Mouse (Mus musculus) neural tube, embryonic 15.5 days (tissue): ENCODE results near the gene Elmo3. TPM values are rescaled to one million over a fixed set of nuclear protein-coding genes. Genes with fewer than 3 reads are reported as not detected.

Experiments
- ATAC-seq: fragments of 200-750 bp; cut with Nextera tagmentation; 2 replicates; pipeline ENCODE4 v1.8.0; 2017; ENCODE audit warnings: mild to moderate bottlenecking, moderate TSS enrichment, moderate library complexity; ENCODE audit not compliant: low FRiP score
- H3K27ac ChIP-seq: fragments of 300-500 bp; sonication (generic); replicated peaks from 2 replicates; pipeline ENCODE4 v1.5.1; 2015; ENCODE audit warnings: mild to moderate bottlenecking, inconsistent platforms
- H3K27me3 ChIP-seq: fragments of 300-500 bp; sonication (generic); replicated peaks from 2 replicates; pipeline ENCODE4 v1.6.1; 2015; ENCODE audit warnings: inconsistent platforms
- H3K36me3 ChIP-seq: fragments of 300-500 bp; sonication (generic); 2 replicates; pipeline ENCODE4 v1.6.1; 2015; ENCODE audit warnings: inconsistent platforms
- H3K4me1 ChIP-seq: fragments of 300-500 bp; sonication (generic); 2 replicates; pipeline ENCODE4 v1.6.1; 2015; ENCODE audit warnings: inconsistent platforms
- H3K4me2 ChIP-seq: fragments of 300-500 bp; sonication (generic); 2 replicates; pipeline ENCODE4 v1.6.1; 2015; ENCODE audit warnings: inconsistent platforms, mild to moderate bottlenecking, moderate library complexity
- H3K4me3 ChIP-seq: fragments of 300-500 bp; sonication (generic); replicated peaks from 2 replicates; pipeline ENCODE4 v1.5.1; 2015; ENCODE audit warnings: mild to moderate bottlenecking, inconsistent platforms
- H3K9ac ChIP-seq: fragments of 300-500 bp; sonication (generic); replicated peaks from 2 replicates; pipeline ENCODE4 v1.6.1; 2015; ENCODE audit warnings: mild to moderate bottlenecking, inconsistent platforms
- H3K9me3 ChIP-seq: fragments of 300-500 bp; sonication (generic); replicated peaks from 2 replicates; pipeline ENCODE4 v1.6.1; 2016; ENCODE audit warnings: inconsistent platforms
- WGBS: fragments of 180-500 bp; shearing (Covaris S2); methylation state at CpG from one replicate; pipeline ENCODE4 v1.1.7; 2015; ENCODE audit warnings: mixed read lengths; 5-methylcytosine and 5-hydroxymethylcytosine counted together
- polyA plus RNA-seq: library from polyadenylated mRNA; unstranded; fragments of >200 nt; fragmentation: Nextera tagmentation; extraction: Ambion mirVana; gene quantifications from 2 replicates; pipeline ENCODE4 v1.2.1, GENCODE M21; 2015

Gene Elmo3
- polyA plus RNA-seq, 1 experiment from 2014 or later, result 1.1 TPM

GRCm38 (mm10) chr8:105266775-105267174 lies 38.6 kb upstream of the Elmo3 start:
- Histone ChIP-seq H3K4me3 (no peak overlapping the region), H3K27me3 (peaks cover 91% of the 10 kb centered on the region), H3K4me2 (peak overlapping the region; percentile 3; the same call in 1 of the 2 replicates), H3K9me3 (no peaks in the 10 kb centered on the region), H3K36me3 (no peaks in the 10 kb centered on the region), H3K9ac (no peak overlapping the region), H3K27ac (no peak overlapping the region), H3K4me1 (peaks cover 56% of the 10 kb centered on the region)
- ATAC-seq, result no peak
- WGBS, result 13% methylated on average over 13 of the region's 13 CpGs

- peak overlapping the region; percentile 54 for H3K4me3 ChIP-seq
- H3K9ac ChIP-seq, result peak overlapping the region; percentile 54
- no peaks in the 10 kb centered on the region for H3K9me3 ChIP-seq
- no peaks in the 10 kb centered on the region for H3K36me3 ChIP-seq
- ATAC-seq, result peak; percentile 89
- peaks cover 56% of the 10 kb centered on the region for H3K4me1 ChIP-seq
- H3K27ac ChIP-seq, result peak overlapping the region; percentile 82
- WGBS, result 3% methylated on average over 65 of the region's 65 CpGs
- peak overlapping the region; percentile 80 for H3K4me2 ChIP-seq
- H3K27me3 ChIP-seq, result peaks cover 95% of the 10 kb centered on the region
Observed at GRCm38 (mm10) chr8:105268342-105269074, 36.9 kb upstream of the Elmo3 start.

GRCm38 (mm10) chr8:105269075-105269458 lies 36.3 kb upstream of the Elmo3 start:
- Histone ChIP-seq H3K4me3 (peak overlapping the region; percentile 54), H3K36me3 (no peaks in the 10 kb centered on the region), H3K9me3 (no peaks in the 10 kb centered on the region), H3K9ac (peak overlapping the region; percentile 54), H3K4me2 (peak overlapping the region; percentile 80), H3K27me3 (peaks cover 95% of the 10 kb centered on the region), H3K4me1 (peaks cover 52% of the 10 kb centered on the region), H3K27ac (peak overlapping the region; percentile 82)
- WGBS, result 1% methylated on average over 10 of the region's 10 CpGs
- peak; percentile 6; the same call in 1 of the 2 replicates for ATAC-seq

GRCm38 (mm10) chr8:105269461-105269947 lies 35.9 kb upstream of the Elmo3 start, which contains the start of gene Hsf4:
TSS of gene Hsf4 (plus strand) at chr8:105269801.
- under 1% methylated on average over 42 of the region's 42 CpGs for WGBS
- H3K4me2 ChIP-seq, result peak within 1 kb of the TSS; percentile 80
- peaks cover 48% of the 10 kb centered on the region for H3K4me1 ChIP-seq
- H3K27me3 ChIP-seq, result peaks cover 96% of the 10 kb centered on the region
- H3K4me3 ChIP-seq, result peak within 1 kb of the TSS; percentile 54
- H3K9ac ChIP-seq, result peak within 1 kb of the TSS; percentile 54
- no peak for ATAC-seq
- no peaks in the 10 kb centered on the region for H3K9me3 ChIP-seq
- H3K27ac ChIP-seq, result peak within 1 kb of the TSS; percentile 82
- no peaks in the 10 kb centered on the region for H3K36me3 ChIP-seq

- no peaks in the 10 kb centered on the region for H3K9me3 ChIP-seq
- peak overlapping the region; percentile 80 for H3K4me2 ChIP-seq
- ATAC-seq, result no peak
- WGBS, result 3% methylated on average over 39 of the region's 39 CpGs
- peaks cover 96% of the 10 kb centered on the region for H3K27me3 ChIP-seq
- H3K36me3 ChIP-seq, result no peaks in the 10 kb centered on the region
- H3K27ac ChIP-seq, result no peak overlapping the region
- H3K4me1 ChIP-seq, result peaks cover 42% of the 10 kb centered on the region
- peak overlapping the region; percentile 54 for H3K4me3 ChIP-seq
- no peak overlapping the region for H3K9ac ChIP-seq
Observed at GRCm38 (mm10) chr8:105270101-105270915, 35.1 kb upstream of the Elmo3 start.

- 3% methylated on average over 11 of the region's 11 CpGs for WGBS
- H3K36me3 ChIP-seq, result no peaks in the 10 kb centered on the region
- ATAC-seq, result no peak
- no peaks in the 10 kb centered on the region for H3K9me3 ChIP-seq
- H3K4me3 ChIP-seq, result peak overlapping the region; percentile 13; the same call in 1 of the 2 replicates
- peaks cover 47% of the 10 kb centered on the region for H3K4me1 ChIP-seq
- peak overlapping the region; percentile 80 for H3K4me2 ChIP-seq
- H3K27ac ChIP-seq, result no peak overlapping the region
- H3K27me3 ChIP-seq, result peaks cover 96% of the 10 kb centered on the region
- no peak overlapping the region for H3K9ac ChIP-seq
Observed at GRCm38 (mm10) chr8:105270916-105271186, 34.5 kb upstream of the Elmo3 start.

GRCm38 (mm10) chr8:105275387-105275786 lies 30.0 kb upstream of the Elmo3 start:
- H3K9ac ChIP-seq, result 0 out of 2 replicates have a peak overlapping the region, but pooled peaks have one; percentile 47
- H3K27me3 ChIP-seq, result peaks cover 96% of the 10 kb centered on the region
- peaks cover 39% of the 10 kb centered on the region for H3K4me1 ChIP-seq
- ATAC-seq, result no peak
- no peaks in the 10 kb centered on the region for H3K9me3 ChIP-seq
- H3K4me3 ChIP-seq, result peak overlapping the region; percentile 48; the same call in 1 of the 2 replicates
- peak overlapping the region; percentile 89 for H3K4me2 ChIP-seq
- H3K27ac ChIP-seq, result no peak overlapping the region
- WGBS, result 7% methylated on average over 11 of the region's 11 CpGs
- peaks cover 7% of the 10 kb centered on the region for H3K36me3 ChIP-seq

GRCm38 (mm10) chr8:105275840-105276239 lies 29.6 kb upstream of the Elmo3 start, which contains the start of gene Nol3:
TSS of gene Nol3 (plus strand) at chr8:105276140.
- H3K27ac ChIP-seq, result peak within 1 kb of the TSS; percentile 37; the same call in 1 of the 2 replicates
- H3K9ac ChIP-seq, result peak within 1 kb of the TSS; percentile 47
- H3K9me3 ChIP-seq, result no peaks in the 10 kb centered on the region
- no peak; the same call in 1 of the 2 replicates for ATAC-seq
- H3K4me2 ChIP-seq, result peak within 1 kb of the TSS; percentile 89
- peaks cover 35% of the 10 kb centered on the region for H3K4me1 ChIP-seq
- 6% methylated on average over 10 of the region's 10 CpGs for WGBS
- peak within 1 kb of the TSS; percentile 48 for H3K4me3 ChIP-seq
- H3K36me3 ChIP-seq, result peaks cover 11% of the 10 kb centered on the region
- peaks cover 95% of the 10 kb centered on the region for H3K27me3 ChIP-seq

GRCm38 (mm10) chr8:105276292-105277120 lies 28.9 kb upstream of the Elmo3 start:
- peak overlapping the region; percentile 37; the same call in 1 of the 2 replicates for H3K27ac ChIP-seq
- H3K4me2 ChIP-seq, result peak overlapping the region; percentile 89
- H3K27me3 ChIP-seq, result peaks cover 89% of the 10 kb centered on the region
- H3K9me3 ChIP-seq, result no peaks in the 10 kb centered on the region
- peak overlapping the region; percentile 47 for H3K9ac ChIP-seq
- H3K36me3 ChIP-seq, result peaks cover 13% of the 10 kb centered on the region
- peaks cover 32% of the 10 kb centered on the region for H3K4me1 ChIP-seq
- 3% methylated on average over 30 of the region's 30 CpGs for WGBS
- H3K4me3 ChIP-seq, result peak overlapping the region; percentile 48
- ATAC-seq, result peak; percentile 61

GRCm38 (mm10) chr8:105278911-105279334 lies 26.5 kb upstream of the Elmo3 start:
- H3K4me3 ChIP-seq, result peak overlapping the region; percentile 25
- peaks cover 66% of the 10 kb centered on the region for H3K27me3 ChIP-seq
- H3K27ac ChIP-seq, result no peak overlapping the region
- H3K9ac ChIP-seq, result no peak overlapping the region
- H3K36me3 ChIP-seq, result peaks cover 37% of the 10 kb centered on the region
- H3K4me1 ChIP-seq, result peaks cover 40% of the 10 kb centered on the region
- 3% methylated on average over 28 of the region's 28 CpGs for WGBS
- peak overlapping the region; percentile 56 for H3K4me2 ChIP-seq
- H3K9me3 ChIP-seq, result no peaks in the 10 kb centered on the region
- ATAC-seq, result peak; percentile 54

- Histone ChIP-seq H3K9ac (no peak overlapping the region), H3K4me1 (peaks cover 44% of the 10 kb centered on the region), H3K9me3 (no peaks in the 10 kb centered on the region), H3K27ac (no peak overlapping the region), H3K4me3 (no peak overlapping the region), H3K4me2 (no peak overlapping the region), H3K36me3 (peaks cover 44% of the 10 kb centered on the region), H3K27me3 (peaks cover 50% of the 10 kb centered on the region)
- no peak for ATAC-seq
- 77% methylated on average over 3 of the region's 3 CpGs for WGBS
Observed at GRCm38 (mm10) chr8:105280567-105280966, 24.8 kb upstream of the Elmo3 start.
